Mouse (Mus musculus) E14TG2a.4 (cell line): ENCODE measurements around the gene H2-Ab1.

Experiments used
- H3K27me3 ChIP-seq: 2 replicates; pipeline ENCODE4 v1.6.1; 2014; ENCODE audit warnings: low read length, control low read depth; ENCODE audit not compliant: insufficient read depth
- H3K36me3 ChIP-seq: 2 replicates; pipeline ENCODE4 v1.6.1; 2014; ENCODE audit warnings: low read length, control low read depth; ENCODE audit not compliant: insufficient read depth
- H3K4me1 ChIP-seq: replicated peaks from 2 replicates; pipeline ENCODE4 v1.6.1; 2014; ENCODE audit warnings: low read depth, low read length, control low read depth
- H3K4me3 ChIP-seq: replicated peaks from 2 replicates; pipeline ENCODE4 v1.5.1; 2014; ENCODE audit warnings: mild to moderate bottlenecking, low read length
- H3K9me3 ChIP-seq: 2 replicates; pipeline ENCODE4 v1.6.1; 2014; ENCODE audit warnings: low read length, control low read depth
- CTCF ChIP-seq: conservative IDR thresholded peaks from 2 replicates; pipeline ENCODE4 v1.5.1; 2014; ENCODE audit warnings: low read length
- NANOG ChIP-seq: IDR thresholded peaks from 2 replicates; pipeline ENCODE4 v1.6.1; 2014; ENCODE audit warnings: borderline replicate concordance, low read length, mixed read lengths
- POU5F1 ChIP-seq: IDR thresholded peaks from 2 replicates; pipeline ENCODE4 v1.6.1; 2014; ENCODE audit warnings: low read length, borderline replicate concordance

Gene H2-Ab1

DNA sequence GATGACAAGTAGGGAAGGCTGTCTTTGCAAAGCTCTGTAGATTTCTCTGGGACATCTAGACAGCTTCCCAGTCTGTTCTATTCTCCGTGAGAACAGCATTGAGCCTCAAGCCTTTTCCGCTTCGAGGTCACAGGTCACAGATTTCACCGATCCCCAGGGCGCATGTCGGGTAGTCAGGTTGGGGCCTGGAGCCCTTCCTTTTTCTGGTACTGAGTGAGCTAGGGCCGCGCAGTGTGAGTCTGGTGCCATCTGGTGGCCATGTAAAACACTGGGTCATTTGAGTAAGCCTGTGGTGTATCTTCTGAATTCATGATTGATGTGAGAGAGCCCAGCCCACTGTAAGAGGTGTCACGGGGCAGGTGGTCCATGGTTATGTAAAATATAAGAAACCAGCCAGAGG lies 22.6 kb upstream of the H2-Ab1 start:
- Histone ChIP-seq H3K36me3 (no peaks in the 10 kb centered on the region), H3K4me1 (no peaks in the 10 kb centered on the region), H3K4me3 (no peak overlapping the region), H3K9me3 (peaks cover 79% of the 10 kb centered on the region), H3K27me3 (no peaks in the 10 kb centered on the region)
- TF ChIP-seq CTCF, result no peak

DNA sequence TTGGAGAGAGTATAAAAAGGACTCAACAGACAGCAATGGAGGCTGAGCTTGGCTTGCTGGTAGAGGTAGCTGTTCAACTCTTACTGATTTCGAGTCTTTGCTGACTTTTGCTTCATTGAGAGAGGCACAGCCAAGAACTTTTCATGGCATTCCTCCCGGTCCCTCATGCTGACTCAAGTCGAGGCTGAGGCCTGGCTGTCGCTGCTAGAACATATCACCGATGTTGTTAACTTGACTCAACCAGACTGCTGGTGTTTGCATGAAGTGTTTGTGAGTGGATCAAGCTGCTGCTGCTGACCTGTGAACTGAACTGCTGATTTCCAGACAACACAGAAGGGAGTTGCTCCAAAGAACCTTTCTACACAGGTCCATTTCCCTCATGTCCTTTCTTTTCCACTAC lies 20.8 kb upstream of the H2-Ab1 start:
- Histone ChIP-seq H3K27me3 (no peaks in the 10 kb centered on the region), H3K36me3 (no peaks in the 10 kb centered on the region), H3K9me3 (peaks cover 88% of the 10 kb centered on the region), H3K4me1 (no peaks in the 10 kb centered on the region), H3K4me3 (no peak overlapping the region)
- no peak for TF ChIP-seq POU5F1
- no peak for TF ChIP-seq CTCF
- no peak for TF ChIP-seq NANOG

DNA sequence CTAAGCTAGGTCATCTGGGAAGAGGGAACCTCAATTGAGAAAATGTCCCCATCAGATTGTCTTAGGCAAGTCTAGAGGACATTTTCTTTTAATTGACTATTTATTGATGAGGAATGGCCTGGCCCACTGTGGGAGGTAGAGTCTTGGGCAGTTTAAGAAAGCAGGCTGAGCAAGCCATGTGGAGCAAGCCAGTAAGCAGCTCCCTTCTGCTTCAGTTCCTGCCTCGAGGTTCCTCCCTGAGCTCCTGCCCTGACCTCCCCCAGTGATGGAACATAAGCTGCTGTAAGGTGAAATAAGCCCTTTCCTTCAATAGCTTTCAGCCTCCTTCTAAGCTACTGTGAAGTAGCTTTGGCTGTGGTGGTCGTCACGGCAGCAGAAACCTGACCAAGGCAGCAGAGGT lies 19.7 kb upstream of the H2-Ab1 start:
- H3K36me3 ChIP-seq, result no peaks in the 10 kb centered on the region
- H3K9me3 ChIP-seq, result peaks cover 91% of the 10 kb centered on the region
- no peak for TF ChIP-seq POU5F1
- TF ChIP-seq CTCF, result no peak
- no peak for TF ChIP-seq NANOG
- H3K4me3 ChIP-seq, result no peak overlapping the region
- no peaks in the 10 kb centered on the region for H3K4me1 ChIP-seq
- H3K27me3 ChIP-seq, result no peaks in the 10 kb centered on the region

DNA sequence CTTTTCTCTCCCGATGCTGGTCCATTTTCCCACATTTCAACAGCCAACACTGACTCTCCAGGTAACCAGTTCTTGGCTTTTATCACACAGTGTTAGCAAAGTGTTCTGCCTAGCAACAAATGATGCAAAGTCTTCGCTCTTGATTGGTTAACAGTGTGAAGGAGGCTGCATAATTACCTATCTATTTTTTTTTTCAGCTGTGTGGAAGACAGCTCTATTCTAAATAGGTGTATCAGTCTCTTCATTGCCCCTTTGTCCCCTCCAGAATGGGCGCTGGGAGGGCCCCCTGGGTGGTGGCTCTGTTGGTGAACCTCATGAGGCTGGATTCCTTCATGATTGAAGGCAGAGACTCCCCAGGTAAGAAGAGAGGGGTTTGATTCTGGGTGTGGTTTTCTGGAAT lies 18.8 kb upstream of the H2-Ab1 start, which contains the start of gene H2-Ob:
Gene H2-Ob (plus strand): TSS at position 198 of the 400 bp plus-strand sequence.
- H3K4me1 ChIP-seq, result no peaks in the 10 kb centered on the region
- no peak for TF ChIP-seq NANOG
- no peak for TF ChIP-seq POU5F1
- TF ChIP-seq CTCF, result no peak
- no peaks in the 10 kb centered on the region for H3K36me3 ChIP-seq
- H3K27me3 ChIP-seq, result no peaks in the 10 kb centered on the region
- H3K4me3 ChIP-seq, result no peak within 1 kb of the TSS
- peaks cover 81% of the 10 kb centered on the region for H3K9me3 ChIP-seq

DNA sequence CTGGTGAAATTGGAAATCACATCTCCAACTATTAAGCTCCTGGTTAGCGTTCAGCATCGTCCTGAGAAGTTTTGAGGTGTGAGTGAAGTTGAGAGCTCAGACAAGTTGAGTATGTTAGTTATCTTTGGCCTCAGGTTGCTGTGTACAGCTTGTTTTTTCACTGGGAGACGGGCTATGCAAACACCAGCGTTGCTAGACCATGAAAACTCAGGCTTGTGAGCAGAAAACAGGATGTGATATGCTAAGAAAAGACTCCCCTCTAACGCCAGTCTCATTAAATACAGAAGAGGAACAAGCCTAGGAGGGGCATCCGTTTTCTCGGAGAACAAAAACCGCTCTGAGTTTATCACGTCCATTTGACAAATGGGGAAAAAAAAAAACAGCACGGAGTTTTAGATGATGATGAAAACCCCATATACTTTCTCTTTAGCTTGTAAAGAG lies 17.9 kb upstream of the H2-Ab1 start:
- no peak overlapping the region for H3K4me3 ChIP-seq
- TF ChIP-seq CTCF (no peak), POU5F1 (no peak), NANOG (no peak)
- H3K9me3 ChIP-seq, result peaks cover 72% of the 10 kb centered on the region
- no peaks in the 10 kb centered on the region for H3K27me3 ChIP-seq
- H3K36me3 ChIP-seq, result no peaks in the 10 kb centered on the region
- H3K4me1 ChIP-seq, result no peaks in the 10 kb centered on the region

DNA sequence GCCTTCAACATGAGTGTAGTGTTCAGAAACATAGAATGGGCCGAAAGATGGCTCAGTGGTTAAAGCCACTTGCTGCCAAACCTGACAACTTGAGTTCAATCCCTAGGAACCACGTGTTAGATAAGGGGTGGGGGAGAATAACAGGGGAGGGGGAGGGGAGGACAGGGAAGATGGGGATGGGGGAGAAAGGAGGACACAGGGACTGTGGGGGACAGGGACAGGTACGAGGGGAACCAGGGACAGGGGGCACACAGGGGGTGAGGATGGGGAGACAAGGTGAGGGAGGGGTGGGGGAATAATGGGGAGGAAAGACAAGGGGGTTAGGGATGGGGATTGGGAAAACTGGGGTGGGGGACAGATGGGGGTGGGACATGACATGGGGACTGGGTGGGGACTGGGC lies 17.1 kb upstream of the H2-Ab1 start:
- Histone ChIP-seq H3K36me3 (no peaks in the 10 kb centered on the region), H3K4me3 (no peak overlapping the region), H3K9me3 (peaks cover 64% of the 10 kb centered on the region), H3K4me1 (no peaks in the 10 kb centered on the region), H3K27me3 (no peaks in the 10 kb centered on the region)
- TF ChIP-seq CTCF (no peak), NANOG (no peak), POU5F1 (no peak)

DNA sequence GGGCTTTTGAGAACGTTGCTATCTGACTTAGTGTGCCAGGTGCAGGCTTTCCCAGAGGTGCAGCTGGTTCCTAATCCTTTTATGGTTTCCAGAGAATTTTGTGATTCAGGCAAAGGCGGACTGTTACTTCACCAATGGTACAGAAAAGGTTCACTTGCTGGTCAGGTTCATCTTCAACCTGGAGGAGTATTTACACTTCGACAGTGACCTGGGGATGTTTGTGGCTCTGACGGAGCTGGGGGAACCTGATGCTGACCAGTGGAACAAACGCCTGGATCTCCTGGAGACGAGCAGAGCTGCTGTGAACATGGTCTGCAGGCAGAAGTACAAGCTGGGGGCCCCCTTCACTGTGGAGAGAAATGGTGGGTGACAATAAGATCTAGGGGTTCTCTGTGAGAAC lies 16.6 kb upstream of the H2-Ab1 start:
- H3K4me3 ChIP-seq, result no peak overlapping the region
- no peak for TF ChIP-seq POU5F1
- TF ChIP-seq CTCF, result no peak
- no peak for TF ChIP-seq NANOG
- H3K36me3 ChIP-seq, result no peaks in the 10 kb centered on the region
- H3K27me3 ChIP-seq, result no peaks in the 10 kb centered on the region
- no peaks in the 10 kb centered on the region for H3K4me1 ChIP-seq
- peaks cover 59% of the 10 kb centered on the region for H3K9me3 ChIP-seq

DNA sequence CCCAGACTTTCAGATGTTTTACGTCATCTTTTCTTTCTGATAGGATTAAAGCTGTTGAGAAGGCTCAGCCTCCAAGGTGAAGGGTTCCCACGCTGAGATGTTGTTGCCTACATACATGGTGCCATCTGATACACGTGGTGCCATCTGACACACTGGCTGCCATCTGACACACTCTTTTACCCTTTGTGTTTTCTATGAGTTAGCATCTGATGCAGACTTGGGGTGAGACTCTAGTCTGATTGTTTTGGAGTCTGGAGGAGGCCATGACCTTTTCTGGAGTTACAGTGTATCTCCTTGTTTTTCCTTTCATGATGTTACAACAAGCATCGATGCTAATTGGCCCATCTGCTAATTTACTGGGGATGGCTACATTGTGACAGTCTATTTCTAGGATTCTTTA lies 12.8 kb upstream of the H2-Ab1 start:
- Histone ChIP-seq H3K9me3 (peaks cover 23% of the 10 kb centered on the region), H3K4me3 (no peak overlapping the region), H3K36me3 (no peaks in the 10 kb centered on the region), H3K4me1 (no peaks in the 10 kb centered on the region), H3K27me3 (no peaks in the 10 kb centered on the region)
- TF ChIP-seq CTCF (no peak), POU5F1 (no peak), NANOG (no peak)

DNA sequence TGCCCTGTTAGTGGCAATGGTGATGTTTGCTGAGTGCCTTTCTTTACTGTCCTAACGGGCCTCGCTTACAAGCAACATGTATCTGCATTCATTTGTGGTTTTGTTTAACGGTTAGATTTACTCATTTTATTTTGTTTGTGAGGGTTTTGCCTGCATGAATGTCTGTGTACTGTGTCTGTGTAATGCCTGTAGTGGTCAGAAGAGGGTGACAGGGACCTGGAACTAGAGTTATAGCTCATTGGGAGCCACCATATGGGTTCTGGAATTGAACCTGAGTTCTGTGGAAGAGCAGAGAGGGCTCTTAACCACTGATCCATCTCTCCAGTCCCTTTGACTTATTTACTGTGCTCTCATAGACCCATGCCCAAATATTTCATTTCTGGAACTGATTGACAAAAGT lies 10.4 kb upstream of the H2-Ab1 start:
- no peaks in the 10 kb centered on the region for H3K4me1 ChIP-seq
- H3K9me3 ChIP-seq, result peaks cover 3% of the 10 kb centered on the region
- no peak for TF ChIP-seq NANOG
- no peak for TF ChIP-seq CTCF
- H3K27me3 ChIP-seq, result 0 out of 2 replicates have a peak, but pooled peaks cover 2% of the 10 kb centered on the region
- no peaks in the 10 kb centered on the region for H3K36me3 ChIP-seq
- H3K4me3 ChIP-seq, result no peak overlapping the region
